Mouse (Mus musculus) frontal cortex, adult 2 months (tissue): ENCODE measurements around the gene Elmsan1. TPM values are rescaled to one million over a fixed set of nuclear protein-coding genes. Genes with fewer than 3 reads are reported as not detected.
"Not testable (repeated sequence)": the region's sequence is repeated elsewhere in the genome, so short reads cannot be mapped to it uniquely, and the experiment has no call there.

Experiments
- DNase-seq, 2 experiments: peaks; one replicate each; pipeline ENCODE4 v3.0.0; 2022; ENCODE audit warnings: low spot score in 1 of 2; ENCODE audit errors: extremely low spot score in 1 of 2
- polyA plus RNA-seq: library from polyadenylated mRNA; depleted of rRNA; stranded (reverse); fragments of >200 nt; gene quantifications from 2 replicates; pipeline ENCODE4 v1.2.3, GENCODE M21; 2012; rRNA removed

Elmsan1 gene
- polyA plus RNA-seq, result 8.6 and 8.7 TPM in 2 replicates

DNA sequence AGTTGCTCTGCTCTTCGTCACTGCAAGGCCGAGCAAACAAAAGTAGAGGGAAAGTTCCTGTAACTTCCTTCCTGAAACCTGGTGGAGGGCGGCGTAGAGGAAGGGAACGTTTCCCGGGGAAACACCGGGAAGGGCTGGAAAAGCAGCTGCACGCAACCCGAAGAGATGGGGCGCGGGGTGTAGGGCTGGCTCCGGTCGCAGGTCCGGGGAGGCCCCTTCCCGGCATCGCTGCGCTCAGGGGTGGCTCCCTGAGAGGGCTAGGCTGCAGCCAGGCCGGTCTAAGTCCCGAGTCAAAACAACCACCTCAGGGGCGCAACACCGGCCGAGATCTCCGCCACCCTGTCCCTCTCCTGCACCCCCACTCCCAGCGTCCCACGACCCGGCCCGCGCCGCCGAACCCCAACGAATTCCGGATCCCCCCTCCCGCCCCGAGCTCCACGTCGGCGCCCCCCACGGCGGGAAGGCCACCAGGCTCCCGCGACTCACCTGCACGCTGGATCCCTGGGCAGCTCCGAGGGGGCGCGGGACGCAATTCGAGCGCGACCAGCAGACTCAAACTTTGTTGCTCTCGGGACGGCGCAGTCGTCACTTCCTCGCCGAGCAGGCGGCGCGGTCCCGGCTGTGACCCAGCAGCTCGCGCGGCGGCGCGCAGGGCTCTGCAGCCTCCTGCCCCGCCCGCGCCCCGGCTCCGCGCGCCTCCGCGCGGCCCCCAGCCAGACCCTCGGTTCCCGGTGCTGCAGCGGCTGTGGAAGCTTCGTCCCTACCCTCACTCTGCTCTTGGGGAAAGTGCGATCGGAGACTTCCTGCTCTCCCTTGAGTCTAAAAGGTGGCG, at the start of gene Elmsan1:
Gene Elmsan1 (minus strand): TSS at position 593 of the 832 bp plus-strand sequence.
- DNase-seq, result peak in 1 of 2 experiments; percentile 60

DNA sequence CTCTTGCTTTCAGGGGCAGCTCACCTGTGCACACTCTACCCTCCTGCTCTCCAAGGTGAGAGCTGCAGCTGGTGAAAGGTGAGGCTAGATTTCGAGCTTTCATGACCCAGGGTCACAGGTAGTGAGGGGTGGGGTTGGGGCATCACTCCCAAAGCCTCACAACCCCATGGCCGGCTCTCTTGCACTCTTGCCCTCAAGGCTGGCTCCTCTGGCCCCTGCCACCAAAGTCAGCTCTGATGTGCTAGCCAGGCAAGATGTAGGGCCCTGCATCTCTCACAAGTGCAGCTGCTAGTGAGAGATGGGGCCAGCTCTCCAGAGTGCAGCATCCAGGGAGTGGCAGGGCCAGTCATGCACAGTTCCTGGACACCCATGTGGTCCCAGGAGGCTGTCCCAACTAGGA, 48.6 kb upstream of the Elmsan1 start:
- DNase-seq, result no peak

DNA sequence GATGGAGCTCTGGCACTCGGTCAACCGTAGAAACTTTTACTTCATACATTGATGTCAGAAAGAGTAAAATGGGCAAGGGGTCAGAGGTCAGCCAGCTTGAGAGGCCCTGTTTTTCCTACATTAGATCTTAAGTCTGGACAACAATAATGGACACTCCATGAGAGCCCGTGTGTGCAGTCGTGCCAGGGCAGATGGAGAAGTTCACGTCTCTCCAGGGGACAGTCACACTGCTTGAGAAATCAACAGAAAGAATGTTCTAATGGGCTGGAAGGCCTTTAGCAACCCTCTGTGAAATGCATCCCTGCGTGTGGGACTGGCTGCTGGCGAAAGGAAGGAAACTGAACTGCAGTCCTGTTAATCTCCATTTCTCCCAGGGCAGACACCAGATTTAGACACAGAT, 41.7 kb upstream of the Elmsan1 start:
- DNase-seq, result no peak

DNA sequence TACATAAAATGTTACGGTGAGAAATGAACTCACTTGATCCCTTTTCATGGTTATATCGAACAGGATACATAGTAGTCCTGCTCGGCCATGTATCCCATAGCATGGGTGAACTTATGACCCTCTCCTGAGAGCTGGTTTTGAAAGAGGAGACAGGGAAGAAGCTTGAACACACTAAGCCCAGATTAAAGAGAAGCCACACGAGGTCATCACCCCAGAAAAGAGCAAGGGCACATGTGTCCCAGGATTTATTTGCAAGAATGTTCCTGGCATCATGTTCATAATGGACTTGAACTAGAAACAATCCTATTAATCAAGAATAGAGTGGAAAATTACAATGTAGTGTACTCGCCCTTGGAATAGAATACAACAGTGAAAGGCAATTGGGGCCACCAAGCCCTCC, 36.2 kb upstream of the Elmsan1 start:
- DNase-seq, result no peak

DNA sequence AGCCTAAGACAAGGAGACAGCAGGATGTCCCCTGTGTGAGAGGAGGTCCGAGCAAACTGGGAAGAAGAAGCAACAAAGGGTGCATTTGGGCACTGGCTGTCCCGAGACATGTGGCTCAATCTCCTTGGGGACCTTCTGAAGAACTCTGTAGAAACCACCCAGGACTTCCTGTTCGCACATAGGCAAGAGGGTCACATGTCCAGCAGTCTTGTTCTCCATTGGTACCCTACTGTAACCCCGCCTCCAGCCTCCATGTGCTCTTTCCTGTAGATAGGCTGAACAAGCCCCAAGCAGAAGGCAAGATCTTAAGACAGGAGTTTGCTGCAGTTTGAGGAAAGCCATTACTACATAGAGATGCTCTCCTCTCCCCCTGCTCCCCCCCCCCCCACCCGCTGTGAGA, 34.1 kb upstream of the Elmsan1 start:
- DNase-seq, result no peak

DNA sequence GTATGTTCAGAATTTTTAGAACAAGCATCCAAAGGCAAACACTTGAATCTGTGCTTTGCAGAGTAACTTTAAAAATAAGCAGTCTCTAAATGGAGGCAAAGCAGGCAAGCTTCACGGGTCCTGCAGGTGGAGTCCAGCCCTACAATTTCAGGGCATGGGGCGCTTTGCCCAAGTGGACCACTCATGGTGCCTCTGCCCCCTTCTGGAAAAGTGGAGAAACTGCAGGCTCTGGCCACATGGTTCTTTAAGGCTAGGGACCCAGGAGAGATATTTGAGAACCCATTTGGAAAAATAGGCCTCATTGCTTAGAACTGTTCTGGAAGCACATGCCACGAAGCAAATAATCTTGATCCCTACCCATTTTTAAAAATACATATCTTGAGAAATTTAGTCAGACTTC, 30.5 kb upstream of the Elmsan1 start:
- DNase-seq, result peak in 1 of 2 experiments; percentile 60

DNA sequence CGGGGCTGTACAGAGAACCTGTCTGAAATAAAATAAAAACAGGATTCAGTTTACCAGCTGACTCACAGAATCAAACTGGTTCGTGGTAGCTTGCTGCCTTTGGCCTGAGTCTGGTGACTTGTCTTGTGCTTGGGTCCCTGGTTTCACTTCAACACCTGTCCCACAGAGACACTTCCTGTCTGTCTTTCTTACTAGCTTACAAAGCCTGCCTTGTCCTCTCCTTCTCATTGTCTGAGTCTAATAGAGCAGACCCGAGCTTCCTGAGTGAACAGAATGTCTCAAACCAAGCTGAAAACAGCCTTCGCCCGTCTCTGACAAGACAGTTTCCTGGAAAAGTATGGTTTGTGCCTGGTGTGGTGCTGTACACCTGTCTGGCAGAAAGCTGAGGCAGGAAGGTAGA, 27.0 kb upstream of the Elmsan1 start:
- DNase-seq, result no peak

DNA sequence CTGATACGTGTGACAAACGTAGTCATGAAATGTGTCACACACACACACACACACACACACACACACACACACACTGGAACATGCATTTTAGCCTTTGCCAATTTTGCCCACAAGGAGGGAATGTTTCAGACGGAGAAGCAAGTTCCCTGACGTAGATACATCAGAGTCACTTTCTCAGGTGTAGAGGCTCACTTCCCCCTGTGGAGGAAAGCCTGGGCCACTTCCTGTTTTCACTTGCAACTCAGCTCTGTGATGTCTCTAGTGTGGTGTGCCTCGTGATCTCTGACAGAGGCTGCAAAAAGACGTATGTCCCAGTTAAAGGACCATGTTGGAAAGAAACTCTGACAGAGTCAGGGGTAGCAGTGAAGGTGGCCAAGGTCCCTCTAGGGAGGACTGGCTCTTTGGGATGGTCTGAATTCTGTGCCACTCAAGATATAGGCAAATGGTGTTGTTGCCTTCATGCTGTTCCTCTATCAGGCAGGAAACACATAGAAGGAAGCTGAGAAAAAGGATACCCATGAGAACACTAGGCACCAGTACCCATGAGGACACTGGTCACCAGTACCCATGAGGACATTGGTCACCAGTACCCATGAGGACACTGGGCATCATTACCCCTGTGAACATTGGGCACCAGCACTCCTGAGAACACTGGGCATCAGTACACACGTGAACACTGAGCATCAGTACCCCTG, 24.5 kb upstream of the Elmsan1 start:
- no peak for DNase-seq

DNA sequence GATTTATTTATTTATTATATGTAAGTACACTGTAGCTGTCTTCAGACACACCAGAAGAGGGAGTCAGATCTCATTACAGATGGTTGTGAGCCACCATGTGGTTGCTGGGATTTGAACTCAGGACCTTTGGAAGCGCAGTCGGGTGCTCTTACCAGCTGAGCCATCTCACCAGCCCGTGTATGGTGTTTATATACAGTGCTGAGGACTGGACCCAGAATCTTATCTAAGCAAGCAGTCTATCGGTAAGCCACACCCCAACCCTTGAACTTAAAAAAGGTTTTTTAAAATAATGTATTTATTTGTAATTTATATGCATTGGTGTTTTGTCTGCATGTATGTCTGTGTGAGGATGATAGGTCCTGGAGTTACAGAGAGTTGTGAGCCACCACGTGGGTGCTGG, 18.4 kb upstream of the Elmsan1 start:
- not testable (repeated sequence) for DNase-seq

DNA sequence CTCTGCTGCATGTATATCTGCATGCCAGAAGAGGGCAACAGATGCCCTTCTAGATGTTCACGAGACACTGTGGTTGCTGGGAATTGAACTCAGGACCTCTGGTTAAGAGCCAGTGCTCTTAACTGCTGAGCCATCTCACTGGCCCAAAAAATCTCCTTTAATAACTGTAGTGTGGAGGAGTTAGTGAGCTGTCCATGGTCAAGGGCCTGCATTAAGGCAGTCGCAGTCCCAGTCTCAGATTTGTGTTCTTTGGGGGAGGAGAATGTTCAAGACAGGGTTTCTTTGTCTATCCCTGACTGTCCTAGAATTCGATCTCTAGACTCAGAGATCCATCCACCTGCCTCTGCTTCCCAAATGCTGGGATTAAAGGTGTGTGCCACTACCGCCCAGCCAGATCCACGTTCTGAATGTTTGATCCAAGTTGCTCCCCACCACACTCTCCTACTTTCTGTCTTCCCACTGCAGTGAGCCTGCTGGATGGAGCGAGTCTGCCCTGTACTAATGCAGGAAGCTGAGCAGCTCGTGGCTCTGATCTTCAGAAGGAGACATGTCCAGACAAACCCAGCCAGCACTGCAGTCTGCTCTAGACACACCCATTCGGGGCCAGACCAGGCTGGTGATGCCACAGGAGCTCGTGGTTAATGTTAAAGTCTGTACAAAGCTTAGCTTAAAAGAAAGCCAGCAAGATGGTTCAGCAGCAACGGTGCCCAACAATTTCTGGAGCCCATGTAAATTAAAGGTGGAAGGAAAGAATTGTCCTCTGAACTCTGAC, 17.5 kb upstream of the Elmsan1 start:
- no peak for DNase-seq

DNA sequence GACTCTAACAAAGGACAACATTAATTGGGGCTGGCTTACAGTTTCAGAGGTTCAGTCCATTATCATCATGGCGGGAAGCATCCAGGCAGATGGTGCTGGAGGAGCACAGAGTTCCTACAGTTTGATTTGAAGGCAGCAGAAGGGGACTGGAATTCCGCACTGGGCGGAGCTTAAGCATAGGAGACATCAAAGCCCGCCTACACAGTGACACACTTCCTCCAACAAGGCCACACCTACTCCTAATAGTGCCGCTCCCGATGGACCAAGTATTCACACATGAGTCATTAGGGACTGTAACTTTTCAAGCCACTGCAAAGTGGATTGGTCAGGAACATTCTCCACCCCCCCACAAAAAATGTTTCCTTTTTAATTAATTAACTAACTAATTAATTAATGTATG, 16.9 kb upstream of the Elmsan1 start:
- DNase-seq, result no peak

DNA sequence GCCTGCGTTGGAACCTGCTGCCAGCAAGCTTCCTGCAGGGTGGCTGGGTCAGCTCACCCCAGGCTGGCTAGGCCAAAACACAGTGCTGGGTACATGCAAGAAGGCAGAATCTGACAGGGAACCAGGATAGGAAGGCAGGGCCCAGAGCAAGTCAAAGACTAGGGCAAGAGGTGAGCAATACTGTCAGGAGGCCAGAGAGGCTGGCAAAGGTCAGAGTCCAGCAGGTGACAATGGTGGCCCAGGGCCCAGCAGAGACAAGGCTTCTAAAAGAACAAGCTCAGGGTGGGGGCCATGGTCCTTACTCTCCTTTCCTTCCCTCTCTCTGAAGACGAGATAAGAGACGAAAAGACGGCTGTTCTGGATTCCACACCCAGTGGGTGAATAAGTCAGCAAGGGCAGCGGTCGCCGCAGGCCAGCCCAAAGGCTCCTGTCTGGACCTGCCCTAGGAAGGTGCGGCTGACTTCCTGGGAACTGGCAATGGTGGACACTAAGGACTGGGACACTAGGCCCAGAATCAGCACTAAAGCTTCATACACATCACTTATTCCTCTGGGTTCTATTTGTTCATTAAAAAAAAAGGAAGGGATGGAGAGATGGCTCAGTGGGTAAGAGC, 14.9 kb upstream of the Elmsan1 start:
- DNase-seq, result no peak

DNA sequence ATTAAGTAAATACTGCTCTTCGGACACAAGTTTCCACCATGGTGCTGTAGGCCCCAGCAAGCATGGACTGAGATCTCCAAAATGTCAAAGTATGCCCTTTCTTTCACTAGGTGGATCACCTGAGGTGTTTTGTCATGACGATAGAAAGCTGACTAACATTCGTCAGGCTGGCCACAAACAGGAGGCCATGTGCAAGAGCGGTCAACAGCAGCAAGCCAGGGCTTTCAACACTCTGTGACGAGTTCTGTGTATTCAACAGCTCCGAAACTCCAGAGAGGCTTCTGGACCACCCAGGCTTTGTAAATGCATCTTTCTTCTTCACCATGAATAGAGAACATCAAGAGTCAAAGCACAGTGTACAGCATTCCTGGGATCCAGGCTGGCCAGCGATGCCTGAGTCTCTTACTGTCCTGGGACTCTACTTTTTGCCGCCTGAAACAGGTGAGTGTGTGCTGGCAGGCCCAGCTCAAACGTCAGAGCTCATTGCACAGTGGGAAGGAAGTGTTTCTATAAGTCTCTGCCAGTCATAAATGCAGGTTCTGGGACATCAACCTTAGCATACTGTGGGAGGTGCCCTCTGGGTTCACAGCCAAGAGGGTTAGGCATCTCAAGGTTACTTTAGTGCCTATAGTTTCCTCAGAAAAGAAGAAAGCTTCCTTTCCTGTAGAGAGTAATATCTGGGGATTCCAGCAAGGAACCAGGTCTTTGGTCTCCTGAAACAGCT, 7.6 kb upstream of the Elmsan1 start:
- DNase-seq, result no peak

DNA sequence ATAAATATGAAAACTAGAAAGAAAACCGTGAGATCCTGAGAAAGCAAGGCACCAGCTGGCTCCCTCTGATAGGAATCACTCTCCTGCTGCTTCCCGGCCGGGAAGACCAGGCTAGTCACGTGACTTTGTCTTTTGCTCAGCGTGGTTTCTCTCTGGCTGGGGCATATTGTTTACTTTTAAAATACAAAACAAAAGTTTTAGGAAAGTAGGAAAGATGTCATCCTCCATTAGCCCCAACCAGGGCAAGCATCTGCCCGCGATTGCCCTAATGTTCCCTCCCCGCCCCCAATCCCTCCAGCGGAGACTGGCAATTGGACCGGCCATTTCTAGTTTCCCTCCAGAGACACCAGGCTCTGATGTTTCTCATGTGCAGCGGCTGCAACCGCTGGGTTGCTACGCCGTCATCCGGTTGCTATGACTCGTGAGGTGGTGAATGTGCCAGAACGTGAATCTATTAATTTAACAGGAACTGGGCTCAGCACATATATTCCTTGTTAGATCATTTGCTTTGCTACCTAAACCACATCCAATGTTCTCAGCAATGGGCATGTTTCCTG, 3.8 kb upstream of the Elmsan1 start:
- DNase-seq, result peak in 1 of 2 experiments; percentile 40

DNA sequence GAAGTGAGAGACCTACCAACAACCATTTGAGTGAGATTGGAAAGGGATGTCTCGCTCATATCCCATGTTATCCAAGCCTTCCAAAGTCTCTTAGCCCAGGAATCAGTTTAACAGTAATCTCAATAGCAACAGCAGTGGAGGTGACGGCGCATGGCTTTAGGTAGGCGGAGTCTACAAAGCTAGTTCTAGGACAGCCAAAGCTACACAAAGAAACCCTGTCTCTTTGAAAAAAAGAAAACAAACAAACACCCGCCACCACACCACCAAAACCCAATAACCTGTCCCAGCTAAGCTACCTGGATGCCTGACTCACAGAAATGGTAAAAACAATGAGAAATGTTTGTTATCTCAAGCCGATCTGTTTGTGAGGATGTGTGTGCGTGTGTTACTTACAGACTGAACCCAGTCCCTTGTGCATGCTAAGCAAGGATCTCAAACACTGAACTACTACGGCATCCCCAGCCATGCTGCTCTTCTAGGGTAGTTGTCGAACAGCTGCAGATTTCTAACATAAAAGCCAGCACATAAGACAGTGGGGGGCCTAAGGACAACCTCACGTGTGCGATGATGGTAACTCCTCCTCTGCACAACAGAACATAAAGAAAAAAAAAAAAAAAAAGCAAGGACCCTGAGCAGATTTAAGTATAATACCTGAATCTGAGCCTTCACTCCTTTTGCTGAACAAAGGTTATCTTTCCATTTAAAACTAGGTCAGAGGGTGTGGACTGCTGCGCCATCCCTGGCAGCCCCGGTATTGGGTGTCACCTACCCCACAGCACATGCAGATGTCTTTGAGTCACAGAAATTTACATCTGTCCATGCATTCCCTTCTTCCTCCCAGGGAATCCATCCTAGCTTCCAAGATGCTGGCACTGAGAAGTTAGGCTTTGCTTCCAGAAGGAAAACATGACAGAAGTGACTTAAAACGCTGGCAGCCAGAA, 2.5 kb upstream of the Elmsan1 start:
- DNase-seq, result no peak

DNA sequence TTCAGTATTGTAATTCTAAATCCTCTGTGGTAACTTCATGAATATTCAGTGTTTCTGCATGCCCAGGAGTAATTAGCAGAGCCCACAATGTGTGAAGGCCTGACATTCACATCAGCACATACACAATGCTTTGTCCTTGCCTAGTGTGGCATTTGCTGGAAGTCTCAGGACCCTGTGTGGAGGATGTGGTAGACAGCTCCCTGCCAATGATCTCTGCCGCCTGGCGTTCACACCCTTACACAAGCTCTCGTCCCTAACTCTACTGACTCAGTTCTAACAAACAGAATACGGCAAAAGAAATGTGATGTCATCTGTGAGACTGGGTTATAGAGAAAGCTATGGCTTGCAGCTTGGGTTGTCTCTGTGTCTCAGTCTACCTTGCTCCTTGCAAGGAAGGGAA, 1.8 kb upstream of the Elmsan1 start:
- no peak for DNase-seq

DNA sequence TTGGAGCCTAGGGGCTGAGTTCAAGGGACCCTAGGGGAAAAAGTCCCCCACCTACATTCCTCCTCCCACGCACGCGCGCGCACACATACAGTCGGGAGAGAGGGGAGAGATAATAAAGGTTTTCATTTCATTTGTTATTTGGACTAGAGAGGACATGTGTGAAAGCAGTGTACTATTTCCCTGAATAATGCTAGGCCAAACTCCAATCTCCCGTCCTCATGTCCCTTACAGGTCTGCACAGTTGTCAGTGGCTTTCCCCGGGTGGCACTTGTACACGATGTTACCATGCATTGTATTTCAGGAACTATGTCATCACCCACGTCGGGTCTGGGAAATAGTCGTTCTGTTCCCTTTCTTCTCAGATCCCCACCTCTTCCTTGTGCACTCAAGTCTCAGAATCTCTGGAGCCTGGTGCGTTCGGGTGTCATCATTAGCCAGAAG, 460 bp upstream of the Elmsan1 start:
- no peak for DNase-seq

DNA sequence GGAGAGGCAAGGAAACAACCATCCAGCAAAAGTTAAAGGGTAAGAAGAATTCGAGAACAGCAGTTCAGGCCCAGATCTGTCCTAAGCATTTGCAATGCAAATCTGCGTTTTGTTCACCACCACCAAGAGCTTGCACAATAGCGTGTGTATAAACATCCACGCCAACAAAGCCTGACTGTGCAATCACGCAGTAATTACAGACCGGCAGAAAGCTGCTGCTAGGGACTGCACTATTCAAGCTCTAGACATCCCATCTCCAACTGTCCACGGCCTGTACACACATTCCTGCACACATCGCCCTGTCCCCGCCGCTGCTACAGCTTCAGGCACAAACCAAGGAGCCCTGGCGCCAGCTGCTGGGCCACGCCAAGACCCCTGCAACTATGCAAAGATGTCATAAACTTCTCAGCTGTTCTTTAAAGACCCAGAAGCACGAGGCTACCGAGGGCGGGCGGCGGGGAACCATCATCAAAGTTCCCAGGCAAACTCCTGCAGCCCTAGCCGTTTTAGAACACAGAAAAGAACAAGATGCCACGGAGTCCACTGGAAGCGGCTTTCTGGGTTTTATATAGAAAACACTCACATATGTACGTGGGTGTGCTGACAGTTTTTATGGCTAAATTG, 1.1 kb downstream of the Elmsan1 start:
- DNase-seq, result peak in 1 of 2 experiments; percentile 60
